Mouse (Mus musculus) testis, adult 2 months (tissue): ENCODE results near the gene Abr.

Experiments
- CTCF ChIP-seq: fragments of 200-500 bp; IDR thresholded peaks from 2 replicates; pipeline ENCODE4 v1.5.1; 2012; ENCODE audit warnings: low read depth, mild to moderate bottlenecking, inconsistent platforms, low read length, moderate library complexity; ENCODE audit not compliant: control insufficient read depth, insufficient read depth, insufficient replicate concordance
- POLR2A ChIP-seq: fragments of 200-500 bp; IDR thresholded peaks from 2 replicates; pipeline ENCODE4 v1.6.1; 2012; ENCODE audit warnings: low read depth, mild to moderate bottlenecking, inconsistent platforms, low read length, moderate library complexity; ENCODE audit not compliant: control insufficient read depth

DNA sequence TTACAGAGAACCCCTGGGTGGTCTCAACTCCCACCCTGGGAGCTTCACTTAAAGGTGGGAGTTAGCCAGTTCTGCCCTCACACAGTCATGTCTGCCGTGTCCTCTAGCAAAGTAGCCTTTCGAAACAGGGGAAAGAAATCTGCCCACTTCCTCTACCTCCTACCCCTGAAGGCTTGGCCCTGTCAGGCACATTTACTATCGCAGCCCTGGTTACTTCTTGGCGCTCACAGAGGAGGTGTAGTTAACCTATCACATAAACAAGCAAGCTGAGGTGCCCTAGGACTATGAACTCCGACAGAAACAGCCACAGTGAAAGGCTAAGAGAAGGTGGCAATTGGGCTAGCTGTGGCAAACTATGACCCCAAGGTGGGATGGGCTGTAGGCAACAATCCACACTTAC, 139.4 kb downstream of the Abr start:
- TF ChIP-seq CTCF (no peak), POLR2A (no peak)
